Mouse (Mus musculus): ENCODE results near the gene Srsf1.

GRCm38 (mm10) chr11:88091949-88092348 is 44.8 kb downstream of the Srsf1 start:
- no peak for TF ChIP-seq CTCF (conservative IDR thresholded peaks at IDR 0.05 in 1 of 2, IDR thresholded peaks at IDR 0.05 in 1 of 2; ENCODE audit: low read depth in 2 of 2, low read length in 2 of 2)
- no peak for TF ChIP-seq POLR2A (IDR thresholded peaks at IDR 0.05; ENCODE audit: low read depth, low read length)
- no peak for TF ChIP-seq MXI1 (IDR thresholded peaks at IDR 0.05; ENCODE audit: low read depth, low read length)
- no peak for TF ChIP-seq CHD1 (IDR thresholded peaks at IDR 0.05; ENCODE audit: low read depth, low read length)
- TF ChIP-seq ELF1 (IDR thresholded peaks at IDR 0.05; ENCODE audit: low read depth, low read length) = no peak
- no peak for TF ChIP-seq USF1 (IDR thresholded peaks at IDR 0.05; ENCODE audit: low read depth, low read length)
- TF ChIP-seq EP300 (IDR thresholded peaks at IDR 0.05; ENCODE audit: low read length) = no peak
- TF ChIP-seq E2F4 (IDR thresholded peaks at IDR 0.05; ENCODE audit: insufficient replicate concordance, low read depth, low read length) = no peak
- no peak for TF ChIP-seq GABPA (IDR thresholded peaks at IDR 0.05; ENCODE audit: insufficient replicate concordance, low read depth, low read length)
- TF ChIP-seq MAFK (IDR thresholded peaks at IDR 0.05; ENCODE audit: insufficient replicate concordance, low read length) = no peak
- TF ChIP-seq MEF2A (IDR thresholded peaks at IDR 0.05; ENCODE audit: borderline replicate concordance, low read depth, low read length) = no peak

Measured in CH12.LX (cell line).